Mouse (Mus musculus) megakaryocyte, embryonic 14.5 days (primary cell): ENCODE data around the gene Fcf1.

ENCODE experiments used
- FLI1 ChIP-seq: IDR thresholded peaks from 2 replicates; pipeline ENCODE4 v1.6.1; 2012; ENCODE audit warnings: low read length, inconsistent platforms, mixed read lengths
- GATA1 ChIP-seq: IDR thresholded peaks from 3 replicates; pipeline ENCODE4 v1.6.1; 2012; ENCODE audit warnings: mixed read lengths, low read length, inconsistent platforms, borderline replicate concordance

DNA sequence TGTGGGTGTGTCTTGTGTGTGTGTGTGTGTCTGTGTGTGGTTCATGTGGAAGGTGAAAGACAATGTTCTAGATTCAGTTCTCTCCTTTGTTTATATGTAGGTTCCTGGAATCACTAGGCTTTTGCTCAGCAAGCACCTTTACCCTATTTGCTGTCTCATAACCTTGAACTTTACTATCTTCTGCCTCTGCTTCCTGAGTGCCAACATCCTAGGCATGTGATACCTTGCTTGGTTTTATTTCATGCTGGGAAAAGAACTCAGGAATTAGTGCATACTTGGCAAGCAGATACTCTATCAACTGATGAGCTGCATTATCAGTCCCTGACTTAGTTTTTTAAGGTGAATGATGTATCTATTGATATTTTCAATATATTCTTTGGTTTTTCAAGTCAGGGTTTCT lies 36.3 kb downstream of the Fcf1 start:
- TF ChIP-seq GATA1 (no peak), FLI1 (no peak)
